ENCODE assay signal across 15 mouse cellular contexts in the genomic region with DNA sequence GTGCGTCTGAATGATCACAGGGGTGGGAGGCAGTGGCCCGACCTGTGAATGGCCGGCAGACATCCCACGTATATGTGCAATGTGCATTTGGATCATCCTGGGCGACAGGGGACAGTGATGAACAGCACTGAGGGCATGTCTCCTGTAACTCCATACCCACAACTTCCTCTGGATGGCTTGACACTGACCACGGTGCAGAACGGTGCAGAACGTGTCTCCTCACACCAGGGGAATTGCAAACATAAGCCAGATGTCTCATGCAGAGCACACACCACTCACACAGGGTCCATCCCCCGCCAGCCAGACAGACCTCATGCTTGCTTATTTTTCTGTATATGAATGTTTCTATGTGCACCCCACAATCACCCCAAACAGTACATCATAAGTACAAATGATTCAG.
"Had no signal": no experiment of that assay in that cellular context is flagged by ENCODE, and none has a peak within 500 bp of the region (broad histone marks: within the 10 kb centered on the region; RNA-seq: fewer than 3 reads in every experiment).

No protein-coding gene starts in this region.

- H3K9me3 ChIP-seq: lung, embryonic 15.5 days; midbrain, embryonic 10.5 days; midbrain, embryonic 13.5 days; midbrain, embryonic 15.5 days; neural tube, embryonic 13.5 days; neural tube, embryonic 15.5 days had no signal

- H3K36me3 ChIP-seq: lung, embryonic 15.5 days; midbrain, embryonic 10.5 days; midbrain, embryonic 13.5 days; midbrain, embryonic 15.5 days; neural tube, embryonic 13.5 days; neural tube, embryonic 15.5 days had no signal

- H3K4me1 ChIP-seq: neural tube, embryonic 13.5 days had no signal

- H3K27me3 ChIP-seq: midbrain, embryonic 15.5 days; neural tube, embryonic 13.5 days; neural tube, embryonic 15.5 days had no signal

- ATAC-seq: midbrain, embryonic 13.5 days; midbrain, embryonic 15.5 days had no signal

- H3K4me3 ChIP-seq: lung, embryonic 15.5 days; midbrain, embryonic 10.5 days; midbrain, embryonic 13.5 days; midbrain, embryonic 15.5 days; myocyte; neural tube, embryonic 13.5 days; neural tube, embryonic 15.5 days had no signal

- H3K9ac ChIP-seq: liver, embryonic 14.5 days; lung, embryonic 15.5 days; midbrain, embryonic 13.5 days; midbrain, embryonic 15.5 days; neural tube, embryonic 13.5 days; neural tube, embryonic 15.5 days had no signal

- H3K4me2 ChIP-seq: midbrain, embryonic 13.5 days; midbrain, embryonic 15.5 days; neural tube, embryonic 13.5 days; neural tube, embryonic 15.5 days had no signal

- DNase-seq: retina, postnatal 1 day; right cerebral cortex, postnatal 25 days; right cerebral cortex, postnatal 4 days; spleen, adult 18-20 months; thymus, adult 18-20 months; thymus, postnatal 14 days; thymus, postnatal 36 days had no signal

- H3K27ac ChIP-seq: liver, embryonic 14.5 days; lung, embryonic 15.5 days; midbrain, embryonic 10.5 days; midbrain, embryonic 13.5 days; midbrain, embryonic 15.5 days; neural tube, embryonic 13.5 days; neural tube, embryonic 15.5 days had no signal
